Mouse (Mus musculus): ENCODE data around the gene Wwc2. TPM values are rescaled to one million over a fixed set of nuclear protein-coding genes. Genes with fewer than 3 reads are reported as not detected.

The Wwc2 gene
- polyA plus RNA-seq, 3 experiments from 2014 or later, result 0.10 to 0.16 TPM; not detected in 1

- ATAC-seq, result no peak
These were observed 51.5 kb downstream of the Wwc2 start for GRCm38 (mm10) chr8:47939217-47939616.

- ATAC-seq, result no peak
These were observed 54.3 kb downstream of the Wwc2 start for GRCm38 (mm10) chr8:47936386-47936785.

GRCm38 (mm10) chr8:47935461-47935860 lies 55.3 kb downstream of the Wwc2 start:
- no peak for ATAC-seq

- no peak for ATAC-seq
These were observed 57.6 kb downstream of the Wwc2 start for GRCm38 (mm10) chr8:47933087-47933486.

GRCm38 (mm10) chr8:47932028-47932790 lies 58.5 kb downstream of the Wwc2 start:
- ATAC-seq, result no peak

GRCm38 (mm10) chr8:47931371-47931770 lies 59.4 kb downstream of the Wwc2 start:
- ATAC-seq, result no peak

GRCm38 (mm10) chr8:47929615-47930014 lies 61.1 kb downstream of the Wwc2 start:
- ATAC-seq, result no peak

- no peak for ATAC-seq
These were observed 62.0 kb downstream of the Wwc2 start for GRCm38 (mm10) chr8:47928604-47929185.

- no peak for ATAC-seq
These were observed 65.8 kb downstream of the Wwc2 start for GRCm38 (mm10) chr8:47924921-47925320.

- ATAC-seq, result no peak
These were observed 67.9 kb downstream of the Wwc2 start for GRCm38 (mm10) chr8:47922816-47923215.

GRCm38 (mm10) chr8:47922011-47922410 lies 68.7 kb downstream of the Wwc2 start:
- ATAC-seq, result no peak

GRCm38 (mm10) chr8:47920575-47921144 lies 70.1 kb downstream of the Wwc2 start:
- no peak for ATAC-seq

- no peak for ATAC-seq
These were observed 73.4 kb downstream of the Wwc2 start for GRCm38 (mm10) chr8:47917060-47918035.

- no peak for ATAC-seq
These were observed 75.2 kb downstream of the Wwc2 start for GRCm38 (mm10) chr8:47915521-47915920.

- no peak for ATAC-seq
These were observed 75.8 kb downstream of the Wwc2 start for GRCm38 (mm10) chr8:47914946-47915345.

- ATAC-seq, result no peak
These were observed 76.6 kb downstream of the Wwc2 start for GRCm38 (mm10) chr8:47914161-47914560.

GRCm38 (mm10) chr8:47913621-47914020 lies 77.1 kb downstream of the Wwc2 start:
- ATAC-seq, result no peak

- ATAC-seq, result no peak
These were observed 81.0 kb downstream of the Wwc2 start for GRCm38 (mm10) chr8:47909681-47910080.

GRCm38 (mm10) chr8:47907056-47907455 lies 83.7 kb downstream of the Wwc2 start:
- no peak for ATAC-seq

GRCm38 (mm10) chr8:47906142-47906541 lies 84.6 kb downstream of the Wwc2 start:
- no peak for ATAC-seq

- ATAC-seq, result no peak
These were observed 85.5 kb downstream of the Wwc2 start for GRCm38 (mm10) chr8:47905256-47905655.

GRCm38 (mm10) chr8:47904004-47904403 lies 86.7 kb downstream of the Wwc2 start:
- no peak for ATAC-seq

GRCm38 (mm10) chr8:47902704-47903103 lies 88.0 kb downstream of the Wwc2 start:
- no peak for ATAC-seq

Measured in inflammation-experienced regulatory T-cells, adult 6 months (primary cell).